Comparison of ENCODE assay signal across 10 mouse cellular contexts in genomic region chr10:77900903-77901818, GRCm38 (mm10). TPM values are rescaled to one million over a fixed set of nuclear protein-coding genes. Genes with fewer than 3 reads are reported as not detected.
DNase-seq lines count a peak whose midpoint lies in the region; ATAC-seq lines count a peak whose summit lies in the region.
"Had no signal": no experiment of that assay in that cellular context is flagged by ENCODE, and none has a peak within 500 bp of the region (broad histone marks: within the 10 kb centered on the region; RNA-seq: fewer than 3 reads in every experiment).

No protein-coding gene starts in this region.

- ATAC-seq in embryonic facial prominence, embryonic 12.5 days (ENCODE audit: insufficient number of reproducible peaks, insufficient read depth, low FRiP score, low TSS enrichment) = no peak
- no peak for ATAC-seq in hindbrain, embryonic 13.5 days (ENCODE audit: low FRiP score)
- ATAC-seq in midbrain, embryonic 14.5 days (ENCODE audit: low FRiP score, low TSS enrichment) = no peak
- no peak for ATAC-seq in inflammation-experienced regulatory T-cells, adult 6 months

- 86% methylated on average over 27 of the region's 27 CpGs for WGBS in embryonic facial prominence, embryonic 12.5 days
- WGBS in hindbrain, embryonic 13.5 days = 85% methylated on average over 27 of the region's 27 CpGs
- 84% methylated on average over 27 of the region's 27 CpGs for WGBS in midbrain, embryonic 14.5 days

- H3K27me3 ChIP-seq in embryonic facial prominence, embryonic 12.5 days = peaks cover 7% of the 10 kb centered on the region
- H3K27me3 ChIP-seq in hindbrain, embryonic 13.5 days = 0 out of 2 replicates have a peak, but pooled peaks cover 5% of the 10 kb centered on the region
- no peaks in the 10 kb centered on the region for H3K27me3 ChIP-seq in midbrain, embryonic 14.5 days (ENCODE audit: control insufficient read depth, insufficient read depth, low read length)

- H3K36me3 ChIP-seq in embryonic facial prominence, embryonic 12.5 days = no peaks in the 10 kb centered on the region
- H3K36me3 ChIP-seq in hindbrain, embryonic 13.5 days = 0 out of 2 replicates have a peak, but pooled peaks cover 3% of the 10 kb centered on the region
- no peaks in the 10 kb centered on the region for H3K36me3 ChIP-seq in midbrain, embryonic 14.5 days (ENCODE audit: control insufficient read depth, insufficient read depth, low read length)

- H3K4me3 ChIP-seq in embryonic facial prominence, embryonic 12.5 days = peak overlapping the region; percentile 48; the same call in 1 of the 2 replicates
- H3K4me3 ChIP-seq in hindbrain, embryonic 13.5 days = peak overlapping the region; percentile 58
- peak overlapping the region; percentile 56 for H3K4me3 ChIP-seq in midbrain, embryonic 14.5 days (replicated peaks; ENCODE audit: low read depth, low read length)

- peak; percentile 44 for DNase-seq in kidney, adult 9 months
- no peak for DNase-seq in kidney, postnatal 4 days
- no peak for DNase-seq in midbrain, embryonic 14.5 days
- no peak for DNase-seq in urinary bladder, postnatal 14 days (ENCODE audit: low spot score)
- DNase-seq in layer of hippocampus, adult 9-10 months (ENCODE audit: low spot score) = no peak

- H3K4me2 ChIP-seq in embryonic facial prominence, embryonic 12.5 days (replicated peaks) = peak overlapping the region; percentile 61
- H3K4me2 ChIP-seq in hindbrain, embryonic 13.5 days = peak overlapping the region; percentile 75
- H3K4me2 ChIP-seq in midbrain, embryonic 14.5 days (ENCODE audit: low read length) = peak overlapping the region; percentile 73

- H3K27ac ChIP-seq in embryonic facial prominence, embryonic 12.5 days = no peak overlapping the region
- no peak overlapping the region for H3K27ac ChIP-seq in hindbrain, embryonic 13.5 days
- H3K27ac ChIP-seq in midbrain, embryonic 14.5 days (replicated peaks; ENCODE audit: low read depth, low read length) = no peak overlapping the region

- H3K4me1 ChIP-seq in embryonic facial prominence, embryonic 12.5 days = peaks cover 7% of the 10 kb centered on the region; the same call in 1 of the 2 replicates
- H3K4me1 ChIP-seq in hindbrain, embryonic 13.5 days (replicated peaks) = peaks cover 29% of the 10 kb centered on the region
- H3K4me1 ChIP-seq in midbrain, embryonic 14.5 days (ENCODE audit: control insufficient read depth, insufficient read depth, low read length) = 0 out of 2 replicates have a peak, but pooled peaks cover 4% of the 10 kb centered on the region

- no peak overlapping the region; the same call in 1 of the 2 replicates for H3K9ac ChIP-seq in embryonic facial prominence, embryonic 12.5 days
- H3K9ac ChIP-seq in hindbrain, embryonic 13.5 days = peak overlapping the region; percentile 81
- H3K9ac ChIP-seq in midbrain, embryonic 14.5 days (replicated peaks; ENCODE audit: low read length) = peak overlapping the region; percentile 64; the same call in 1 of the 2 replicates

- no peaks in the 10 kb centered on the region for H3K9me3 ChIP-seq in embryonic facial prominence, embryonic 12.5 days
- H3K9me3 ChIP-seq in hindbrain, embryonic 13.5 days = no peaks in the 10 kb centered on the region
- H3K9me3 ChIP-seq in midbrain, embryonic 14.5 days (ENCODE audit: control insufficient read depth, low read length) = no peaks in the 10 kb centered on the region

RNA-seq across cellular contexts. Expression of gene Lrrc3, which starts 1.2 kb away (rescaled TPM):
- polyA plus RNA-seq in embryonic facial prominence, embryonic 12.5 days (2016; fragmentation: Nextera tagmentation; extraction: Ambion mirVana) = 4.4 and 4.7 TPM in 2 replicates
- 12.5 and 14.0 TPM in 2 replicates for polyA plus RNA-seq in hindbrain, embryonic 13.5 days (2015; fragmentation: Nextera tagmentation; extraction: Ambion mirVana)
- polyA plus RNA-seq in midbrain, embryonic 14.5 days (2014; fragmentation: Nextera tagmentation; extraction: Ambion mirVana) = 14.3 and 15.7 TPM in 2 replicates
- not detected for polyA plus RNA-seq in inflammation-experienced regulatory T-cells, adult 6 months (2017; shearing (Covaris generic))

RNA-seq across cellular contexts. Expression of gene Gm3285, which starts 39.4 kb away (rescaled TPM):
- polyA plus RNA-seq in embryonic facial prominence, embryonic 12.5 days (2016; fragmentation: Nextera tagmentation; extraction: Ambion mirVana) = not detected in 2 replicates
- not detected in 2 replicates for polyA plus RNA-seq in hindbrain, embryonic 13.5 days (2015; fragmentation: Nextera tagmentation; extraction: Ambion mirVana)
- polyA plus RNA-seq in midbrain, embryonic 14.5 days (2014; fragmentation: Nextera tagmentation; extraction: Ambion mirVana) = not detected in 2 replicates
- polyA plus RNA-seq in inflammation-experienced regulatory T-cells, adult 6 months (2017; shearing (Covaris generic)) = not detected
- polyA plus RNA-seq: heart, embryonic 16.5 days; testis, adult 2 months had no signal

RNA-seq across cellular contexts. Expression of gene Gm10318, which starts 48.5 kb away (rescaled TPM):
- polyA plus RNA-seq in embryonic facial prominence, embryonic 12.5 days (2016; fragmentation: Nextera tagmentation; extraction: Ambion mirVana) = not detected in 2 replicates
- polyA plus RNA-seq in hindbrain, embryonic 13.5 days (2015; fragmentation: Nextera tagmentation; extraction: Ambion mirVana) = not detected in 2 replicates
- polyA plus RNA-seq in midbrain, embryonic 14.5 days (2014; fragmentation: Nextera tagmentation; extraction: Ambion mirVana) = not detected in 2 replicates
- polyA plus RNA-seq in inflammation-experienced regulatory T-cells, adult 6 months (2017; shearing (Covaris generic)) = not detected
- polyA plus RNA-seq: heart, embryonic 16.5 days; testis, adult 2 months had no signal

RNA-seq across cellular contexts. Expression of gene Gm36176, which starts 54.6 kb away (rescaled TPM):
- not detected in 2 replicates for polyA plus RNA-seq in embryonic facial prominence, embryonic 12.5 days (2016; fragmentation: Nextera tagmentation; extraction: Ambion mirVana)
- not detected in 2 replicates for polyA plus RNA-seq in hindbrain, embryonic 13.5 days (2015; fragmentation: Nextera tagmentation; extraction: Ambion mirVana)
- polyA plus RNA-seq in midbrain, embryonic 14.5 days (2014; fragmentation: Nextera tagmentation; extraction: Ambion mirVana) = not detected in 2 replicates
- not detected for polyA plus RNA-seq in inflammation-experienced regulatory T-cells, adult 6 months (2017; shearing (Covaris generic))
- polyA plus RNA-seq: heart, embryonic 16.5 days; testis, adult 2 months had no signal
